Mouse (Mus musculus) cortical plate, adult 2 months (tissue): ENCODE results near the gene Dnajc12.

ENCODE experiments used
- CTCF ChIP-seq: fragments of 200-500 bp; IDR thresholded peaks from 2 replicates; pipeline ENCODE4 v1.5.1; 2011; ENCODE audit warnings: mild to moderate bottlenecking, control low read depth, low read length; ENCODE audit not compliant: insufficient read depth; ENCODE audit errors: extremely low read depth
- POLR2A ChIP-seq: fragments of 200-500 bp; IDR thresholded peaks from 2 replicates; pipeline ENCODE4 v1.6.1; 2011; ENCODE audit warnings: mild to moderate bottlenecking, low read length, control low read depth; ENCODE audit not compliant: insufficient read depth; ENCODE audit errors: extremely low read depth

DNA sequence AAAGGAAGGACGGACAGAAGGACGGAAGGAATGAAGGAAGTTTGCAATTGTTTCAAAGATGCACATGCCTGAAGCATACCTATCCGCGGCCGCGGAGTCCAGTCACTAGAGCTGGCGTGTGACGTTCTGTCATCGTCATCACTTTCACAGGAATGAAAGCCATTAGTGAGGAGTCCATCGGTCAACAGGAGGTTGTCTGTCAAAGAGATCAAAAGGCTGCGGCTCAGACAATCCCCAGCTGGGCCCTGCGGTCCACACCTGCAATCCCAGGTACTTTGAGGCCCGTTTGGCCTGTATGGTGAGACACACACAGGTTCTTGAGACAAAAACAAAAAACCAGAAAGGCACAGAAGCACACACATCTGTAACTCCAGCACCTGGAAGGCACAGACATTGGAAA lies 45.3 kb upstream of the Dnajc12 start:
- TF ChIP-seq POLR2A, result no peak
- TF ChIP-seq CTCF, result no peak
